Mouse (Mus musculus): ENCODE results near the gene Sf3a1. TPM values are rescaled to one million over a fixed set of nuclear protein-coding genes. Genes with fewer than 3 reads are reported as not detected.

Sf3a1 gene
- polyA plus RNA-seq, 1 experiment from 2014 or later = 64.3 TPM

DNA sequence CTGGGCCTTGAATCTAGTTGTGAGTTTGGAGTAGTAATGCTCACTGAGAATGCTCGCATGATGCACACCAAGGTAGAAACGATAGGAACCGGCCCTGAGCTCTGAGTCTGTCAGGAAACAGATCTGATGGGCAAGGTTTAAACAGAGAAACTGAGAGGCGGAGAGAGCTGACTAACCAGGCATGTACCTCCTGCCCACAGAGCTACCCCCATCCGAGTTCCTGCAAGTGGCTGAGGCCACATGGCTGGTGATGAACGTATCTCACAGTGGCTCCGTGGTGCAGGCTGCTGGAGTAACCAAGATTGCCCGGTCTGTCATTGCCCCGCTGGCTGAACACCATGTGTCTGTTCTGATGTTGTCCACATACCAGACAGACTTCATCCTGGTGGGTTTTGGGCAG lies 59.8 kb downstream of the Sf3a1 start:
- no peak overlapping the region for H3K9ac ChIP-seq (replicated peaks; ENCODE audit: low read length)
- peaks cover 8% of the 10 kb centered on the region; the same call in 1 of the 2 replicates for H3K4me1 ChIP-seq (ENCODE audit: control insufficient read depth, insufficient read depth, low read length)
- no peak for ATAC-seq (ENCODE audit: low FRiP score, low TSS enrichment)
- H3K36me3 ChIP-seq (ENCODE audit: control insufficient read depth, insufficient read depth, low read length) = peaks cover 6% of the 10 kb centered on the region
- no peak for DNase-seq
- H3K27me3 ChIP-seq (ENCODE audit: control insufficient read depth, insufficient read depth, low read length) = peaks cover 18% of the 10 kb centered on the region
- no peak overlapping the region for H3K27ac ChIP-seq (replicated peaks; ENCODE audit: low read depth, low read length)
- H3K4me2 ChIP-seq (ENCODE audit: low read length) = no peak overlapping the region
- 63% methylated on average over 9 of the region's 9 CpGs for WGBS
- H3K9me3 ChIP-seq (ENCODE audit: control insufficient read depth, low read length) = peaks cover 5% of the 10 kb centered on the region; the same call in 1 of the 2 replicates
- no peak overlapping the region for H3K4me3 ChIP-seq (replicated peaks; ENCODE audit: low read depth, low read length)

DNA sequence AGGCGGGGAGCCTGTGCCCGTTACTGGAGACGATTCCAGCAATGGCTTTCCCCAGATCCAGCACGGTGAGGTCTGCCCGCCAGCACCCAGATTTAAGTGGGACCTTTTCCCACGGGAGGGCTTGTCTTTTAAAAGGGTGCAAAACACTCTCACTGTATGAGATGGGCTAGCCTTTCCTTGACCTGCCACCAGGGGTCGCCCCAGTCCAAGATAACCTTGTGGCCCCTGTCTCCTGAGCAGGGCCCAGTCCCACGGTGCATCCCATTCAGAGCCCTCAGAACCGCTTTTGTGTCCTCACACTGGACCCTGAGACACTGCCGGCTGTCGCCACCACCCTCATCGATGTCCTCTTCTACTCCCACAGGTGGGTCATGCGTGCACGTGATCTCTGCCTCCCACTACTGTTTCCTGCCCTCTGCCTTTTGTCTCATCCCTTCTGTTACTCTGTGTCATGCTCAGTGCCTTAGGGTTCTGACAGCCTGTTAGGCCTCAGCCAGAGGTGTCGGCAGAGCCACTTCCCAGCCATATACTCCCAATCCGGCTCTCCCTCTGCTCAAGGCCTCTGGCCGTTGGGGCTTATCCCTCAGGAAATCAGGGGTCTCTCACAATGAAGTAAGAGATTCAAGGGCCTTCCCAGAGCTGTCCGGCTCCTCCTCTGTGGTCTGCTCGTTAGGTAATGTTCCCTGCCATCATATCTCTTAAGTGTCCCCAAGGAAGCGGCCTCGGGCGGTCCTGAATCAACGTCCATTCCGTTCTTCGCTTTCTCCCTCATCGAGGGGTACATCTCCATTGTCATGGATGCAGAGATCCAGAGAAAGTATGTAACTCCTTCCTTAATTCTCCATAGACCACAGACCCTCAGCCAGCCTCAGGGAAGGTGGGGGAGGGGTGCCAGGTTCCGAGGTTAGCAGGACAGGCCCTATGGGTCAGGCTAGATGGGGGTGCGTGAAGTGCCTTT lies 60.6 kb downstream of the Sf3a1 start:
- 46% methylated on average over 28 of the region's 28 CpGs for WGBS
- Histone ChIP-seq H3K4me3 (replicated peaks; ENCODE audit: low read depth, low read length) (no peak overlapping the region), H3K9ac (replicated peaks; ENCODE audit: low read length) (no peak overlapping the region), H3K4me1 (ENCODE audit: control insufficient read depth, insufficient read depth, low read length) (peaks cover 8% of the 10 kb centered on the region; the same call in 1 of the 2 replicates), H3K27ac (replicated peaks; ENCODE audit: low read depth, low read length) (no peak overlapping the region), H3K4me2 (ENCODE audit: low read length) (no peak overlapping the region), H3K9me3 (ENCODE audit: control insufficient read depth, low read length) (peaks cover 5% of the 10 kb centered on the region; the same call in 1 of the 2 replicates), H3K27me3 (ENCODE audit: control insufficient read depth, insufficient read depth, low read length) (peaks cover 18% of the 10 kb centered on the region), H3K36me3 (ENCODE audit: control insufficient read depth, insufficient read depth, low read length) (no peaks in the 10 kb centered on the region)
- ATAC-seq (ENCODE audit: low FRiP score, low TSS enrichment) = no peak
- peak; percentile 70 for DNase-seq

DNA sequence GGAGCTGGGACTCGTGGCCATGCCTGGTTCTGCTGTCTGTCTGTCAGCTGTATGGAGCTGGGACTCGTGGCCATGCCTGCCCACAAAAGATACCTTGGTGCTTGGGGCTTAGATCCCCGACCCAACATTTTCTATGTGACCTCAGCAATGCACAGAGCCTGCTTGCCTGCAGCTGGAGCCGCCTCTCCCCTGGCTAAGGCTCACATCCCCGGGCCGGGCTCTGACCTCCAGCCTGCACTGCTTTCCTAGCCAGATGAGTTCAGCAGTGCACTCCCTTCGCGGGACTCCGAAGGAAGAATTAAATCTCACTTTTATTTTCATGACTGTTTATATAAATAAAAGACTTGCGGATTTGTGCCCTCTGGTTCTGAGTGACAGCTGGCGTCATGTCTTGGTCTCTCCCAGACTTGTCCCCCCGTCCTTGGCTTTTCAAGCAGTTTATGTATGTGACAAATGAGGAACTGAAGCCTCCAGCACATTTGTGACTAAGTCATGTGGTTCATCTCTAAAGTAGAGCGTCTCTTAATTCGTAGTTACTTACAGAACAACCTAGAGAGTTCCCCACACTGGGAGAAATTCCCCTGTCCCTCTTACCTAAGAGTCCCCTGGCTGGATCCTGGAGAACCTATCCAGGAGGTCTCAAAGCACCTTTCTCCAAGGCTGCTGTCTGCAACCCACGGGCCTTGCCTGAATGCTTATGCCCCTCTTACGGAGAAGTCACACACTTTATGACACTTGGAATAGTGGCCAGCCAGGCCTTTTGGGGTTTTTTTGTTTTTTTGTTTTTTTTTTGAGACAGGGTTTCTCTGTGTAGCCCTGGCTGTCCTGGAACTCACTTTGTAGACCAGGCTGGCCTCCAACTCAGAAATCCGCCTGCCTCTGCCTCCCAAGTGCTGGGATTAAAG lies 62.1 kb downstream of the Sf3a1 start:
- no peak overlapping the region for H3K4me3 ChIP-seq (replicated peaks; ENCODE audit: low read depth, low read length)
- no peak for ATAC-seq (ENCODE audit: low FRiP score, low TSS enrichment)
- WGBS = 78% methylated on average over 17 of the region's 17 CpGs

DNA sequence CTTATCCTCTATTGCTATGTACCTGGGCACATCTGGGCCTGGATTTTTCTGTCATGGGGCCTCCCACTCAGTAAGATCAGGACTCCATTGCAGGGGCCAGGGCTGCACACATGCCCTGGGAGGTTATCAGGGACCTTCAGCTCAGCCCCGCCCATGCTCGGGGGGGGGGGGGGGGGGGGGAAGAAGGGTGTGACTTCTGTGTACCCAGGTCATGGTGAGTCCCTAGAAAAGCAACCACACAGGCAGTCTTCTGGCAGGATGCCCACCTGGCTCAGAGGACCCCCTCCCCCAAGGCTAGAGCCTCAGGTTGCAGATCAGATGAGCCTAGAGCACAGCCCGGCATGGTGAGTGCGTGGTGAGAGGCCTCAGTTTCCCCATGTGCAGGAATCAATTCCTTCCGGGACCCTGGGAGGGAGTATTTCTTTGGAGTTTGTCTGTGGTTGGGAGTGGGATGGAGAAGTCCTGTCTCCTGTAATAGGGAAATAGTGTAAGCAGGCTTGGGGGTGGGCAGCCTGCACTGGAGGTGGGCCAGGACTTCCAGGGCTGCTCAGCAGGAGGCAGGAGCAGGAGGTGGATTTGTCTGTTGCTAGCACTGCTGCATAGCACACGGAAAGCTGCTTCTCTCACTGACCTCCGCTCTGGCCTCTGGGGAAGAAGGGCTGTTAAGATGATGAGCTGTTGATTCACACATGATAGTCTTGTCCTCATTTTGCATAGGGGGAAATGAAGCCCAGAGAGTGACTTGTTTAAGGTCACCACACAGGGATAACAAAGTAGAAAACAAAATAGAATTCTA lies 63.4 kb downstream of the Sf3a1 start:
- no peak for DNase-seq
- Histone ChIP-seq H3K4me3 (replicated peaks; ENCODE audit: low read depth, low read length) (no peak overlapping the region), H3K27me3 (ENCODE audit: control insufficient read depth, insufficient read depth, low read length) (peaks cover 4% of the 10 kb centered on the region; the same call in 1 of the 2 replicates), H3K4me1 (ENCODE audit: control insufficient read depth, insufficient read depth, low read length) (no peaks in the 10 kb centered on the region), H3K4me2 (ENCODE audit: low read length) (no peak overlapping the region), H3K9ac (replicated peaks; ENCODE audit: low read length) (no peak overlapping the region), H3K27ac (replicated peaks; ENCODE audit: low read depth, low read length) (no peak overlapping the region), H3K9me3 (ENCODE audit: control insufficient read depth, low read length) (no peaks in the 10 kb centered on the region), H3K36me3 (ENCODE audit: control insufficient read depth, insufficient read depth, low read length) (no peaks in the 10 kb centered on the region)
- ATAC-seq (ENCODE audit: low FRiP score, low TSS enrichment) = no peak; the same call in 1 of the 2 replicates
- WGBS = 40% methylated on average over 5 of the region's 7 CpGs

More for the DNA sequence above, 62.1 kb downstream of the Sf3a1 start:
- H3K4me1 ChIP-seq (ENCODE audit: control insufficient read depth, insufficient read depth, low read length) = peaks cover 8% of the 10 kb centered on the region; the same call in 1 of the 2 replicates
- H3K9me3 ChIP-seq (ENCODE audit: control insufficient read depth, low read length) = peaks cover 5% of the 10 kb centered on the region; the same call in 1 of the 2 replicates
- DNase-seq = no peak
- H3K36me3 ChIP-seq (ENCODE audit: control insufficient read depth, insufficient read depth, low read length) = no peaks in the 10 kb centered on the region
- no peak overlapping the region for H3K9ac ChIP-seq (replicated peaks; ENCODE audit: low read length)
- H3K27ac ChIP-seq (replicated peaks; ENCODE audit: low read depth, low read length) = no peak overlapping the region
- peaks cover 17% of the 10 kb centered on the region for H3K27me3 ChIP-seq (ENCODE audit: control insufficient read depth, insufficient read depth, low read length)
- H3K4me2 ChIP-seq (ENCODE audit: low read length) = no peak overlapping the region

DNA sequence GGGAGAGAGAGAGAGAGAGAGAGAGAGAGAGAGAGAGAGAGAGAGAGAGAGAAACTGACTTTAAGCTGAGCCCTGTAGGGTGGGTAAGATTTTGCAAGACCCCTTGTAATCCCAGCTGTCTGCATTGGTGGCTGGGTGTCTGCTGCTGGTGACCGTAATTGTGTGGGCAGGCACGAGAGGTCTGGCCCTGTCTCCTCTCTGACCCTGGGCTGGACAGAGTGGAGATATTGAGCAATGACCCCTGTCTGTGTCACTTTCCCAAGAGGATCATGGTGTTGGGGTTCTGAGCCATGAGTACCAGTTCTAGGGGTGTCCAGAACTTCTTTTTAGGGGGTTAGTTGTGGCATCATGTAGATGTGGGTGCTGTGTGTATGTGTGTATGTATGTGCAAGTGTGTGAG lies 64.1 kb downstream of the Sf3a1 start:
- Histone ChIP-seq H3K9ac (replicated peaks; ENCODE audit: low read length) (no peak overlapping the region), H3K36me3 (ENCODE audit: control insufficient read depth, insufficient read depth, low read length) (no peaks in the 10 kb centered on the region), H3K4me1 (ENCODE audit: control insufficient read depth, insufficient read depth, low read length) (no peaks in the 10 kb centered on the region), H3K27ac (replicated peaks; ENCODE audit: low read depth, low read length) (no peak overlapping the region), H3K27me3 (ENCODE audit: control insufficient read depth, insufficient read depth, low read length) (peaks cover 3% of the 10 kb centered on the region; the same call in 1 of the 2 replicates), H3K4me2 (ENCODE audit: low read length) (no peak overlapping the region), H3K9me3 (ENCODE audit: control insufficient read depth, low read length) (no peaks in the 10 kb centered on the region), H3K4me3 (replicated peaks; ENCODE audit: low read depth, low read length) (no peak overlapping the region)
- DNase-seq = no peak
- no peak for ATAC-seq (ENCODE audit: low FRiP score, low TSS enrichment)
- 45% methylated on average over 2 of the region's 2 CpGs for WGBS

DNA sequence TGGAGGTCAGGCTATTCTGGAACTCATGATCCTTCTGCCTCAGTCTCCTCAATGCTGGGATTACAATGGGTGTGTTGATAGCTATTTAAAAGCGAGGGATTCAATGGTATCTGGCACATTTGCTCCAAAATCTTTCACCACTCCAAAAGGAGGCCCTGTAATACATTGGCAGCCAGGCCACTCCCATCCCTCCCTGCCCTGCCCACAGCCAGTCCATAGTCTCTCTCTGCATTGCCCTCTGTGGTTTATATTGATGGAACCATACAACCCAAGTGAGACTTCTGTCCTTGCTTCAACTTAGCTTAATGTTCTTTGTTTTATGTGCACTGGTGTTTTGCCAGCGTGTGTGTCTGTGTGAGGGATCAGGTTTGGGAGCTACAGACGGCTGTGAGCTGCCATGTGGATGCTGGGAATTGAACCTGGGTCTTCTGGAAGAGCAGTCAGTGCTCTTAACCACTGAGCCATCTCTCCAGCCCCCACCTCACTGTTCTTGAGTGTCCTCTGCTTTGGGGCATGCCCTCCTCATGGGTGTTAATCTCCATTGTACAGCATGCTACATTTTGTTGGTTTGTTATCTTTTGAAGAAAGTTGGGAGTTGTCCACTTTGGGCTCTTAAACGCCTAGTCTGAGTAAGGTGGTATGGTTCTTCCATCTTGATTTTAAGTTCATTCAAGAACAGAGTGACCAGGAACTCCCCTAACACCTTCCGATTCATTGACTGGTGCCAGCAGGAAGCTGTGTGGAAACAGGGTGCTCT lies 66.6 kb downstream of the Sf3a1 start:
- ATAC-seq (ENCODE audit: low FRiP score, low TSS enrichment) = no peak
- no peaks in the 10 kb centered on the region for H3K36me3 ChIP-seq (ENCODE audit: control insufficient read depth, insufficient read depth, low read length)

DNA sequence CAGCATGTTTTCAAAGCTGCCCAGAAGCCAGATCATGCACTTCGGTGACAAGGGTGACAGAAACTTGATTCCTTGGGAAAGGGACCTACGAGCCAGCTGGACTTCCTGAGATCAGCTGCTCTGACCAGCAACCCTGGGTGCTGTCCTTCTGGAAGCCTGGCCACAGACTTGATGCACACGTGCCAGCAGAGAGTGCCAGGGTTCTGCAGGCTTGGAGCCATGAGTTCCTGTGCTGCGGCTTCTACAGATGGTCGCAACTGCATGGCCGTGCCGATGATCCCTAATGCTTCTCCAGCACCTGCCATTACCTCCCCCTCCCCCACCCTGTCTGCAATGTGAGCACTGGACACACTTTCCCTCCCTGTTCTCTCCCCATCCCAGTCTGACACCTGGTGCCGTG lies 68.3 kb downstream of the Sf3a1 start:
- H3K27ac ChIP-seq (replicated peaks; ENCODE audit: low read depth, low read length) = no peak overlapping the region
- no peaks in the 10 kb centered on the region for H3K9me3 ChIP-seq (ENCODE audit: control insufficient read depth, low read length)
- H3K27me3 ChIP-seq (ENCODE audit: control insufficient read depth, insufficient read depth, low read length) = no peaks in the 10 kb centered on the region
- no peak overlapping the region for H3K9ac ChIP-seq (replicated peaks; ENCODE audit: low read length)
- DNase-seq = peak; percentile 17
- no peak for ATAC-seq (ENCODE audit: low FRiP score, low TSS enrichment)
- no peaks in the 10 kb centered on the region for H3K36me3 ChIP-seq (ENCODE audit: control insufficient read depth, insufficient read depth, low read length)
- no peak overlapping the region for H3K4me2 ChIP-seq (ENCODE audit: low read length)
- no peak overlapping the region for H3K4me3 ChIP-seq (replicated peaks; ENCODE audit: low read depth, low read length)
- H3K4me1 ChIP-seq (ENCODE audit: control insufficient read depth, insufficient read depth, low read length) = no peaks in the 10 kb centered on the region
- 58% methylated on average over 8 of the region's 8 CpGs for WGBS

More for the DNA sequence above, 66.6 kb downstream of the Sf3a1 start:
- H3K27me3 ChIP-seq (ENCODE audit: control insufficient read depth, insufficient read depth, low read length) = no peaks in the 10 kb centered on the region
- no peak overlapping the region for H3K9ac ChIP-seq (replicated peaks; ENCODE audit: low read length)
- no peak overlapping the region for H3K27ac ChIP-seq (replicated peaks; ENCODE audit: low read depth, low read length)
- WGBS = 85% methylated on average over 5 of the region's 5 CpGs
- no peak overlapping the region for H3K4me2 ChIP-seq (ENCODE audit: low read length)
- H3K9me3 ChIP-seq (ENCODE audit: control insufficient read depth, low read length) = no peaks in the 10 kb centered on the region
- no peaks in the 10 kb centered on the region for H3K4me1 ChIP-seq (ENCODE audit: control insufficient read depth, insufficient read depth, low read length)
- DNase-seq = no peak
- no peak overlapping the region for H3K4me3 ChIP-seq (replicated peaks; ENCODE audit: low read depth, low read length)

Measured in midbrain, embryonic 14.5 days (tissue).